Mouse (Mus musculus) heart, adult 2 months (tissue): ENCODE results near the gene Dok7.

Experiments used
- CTCF ChIP-seq: fragments of 200-600 bp; IDR thresholded peaks from 2 replicates; pipeline ENCODE4 v1.8.1; 2022; ENCODE audit warnings: antibody characterized with exemption, mild to moderate bottlenecking, moderate library complexity
- EP300 ChIP-seq: fragments of 200-500 bp; IDR thresholded peaks from 2 replicates; pipeline ENCODE4 v1.6.1; 2011; ENCODE audit warnings: low read depth, low read length, control low read depth; ENCODE audit not compliant: insufficient read depth
- POLR2A ChIP-seq: fragments of 200-500 bp; IDR thresholded peaks from 2 replicates; pipeline ENCODE4 v1.6.1; 2011; ENCODE audit warnings: mild to moderate bottlenecking, low read depth, low read length, control low read depth; ENCODE audit not compliant: insufficient read depth

DNA sequence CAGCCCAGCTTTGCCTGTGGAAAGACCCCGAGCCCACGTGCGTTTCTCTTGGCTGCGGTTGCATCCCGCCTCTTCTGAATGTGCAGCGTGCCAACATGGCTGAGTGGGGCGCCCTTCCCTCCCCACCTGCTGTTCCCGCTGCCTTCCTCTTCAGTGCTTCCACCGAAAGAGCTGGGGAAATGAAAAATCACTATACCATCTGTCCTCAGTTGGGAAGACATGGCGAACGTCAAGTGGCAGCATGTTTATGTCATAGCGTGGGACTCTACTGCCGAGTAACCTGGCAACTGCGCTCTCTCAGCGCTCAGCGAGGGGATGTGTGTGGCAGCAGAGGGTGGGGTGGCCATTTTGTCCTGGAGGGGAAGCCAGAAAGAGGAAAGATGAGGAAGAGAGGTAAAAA lies 72.6 kb downstream of the Dok7 start:
- TF ChIP-seq POLR2A (no peak), CTCF (no peak), EP300 (no peak)
